Mouse (Mus musculus): ENCODE measurements at regions not wholly inside any gene's neighbourhood (a gene's known extent, or its start where the extent isn't known, plus 50 kb on each side); places are given as distances from the start of the nearest gene placed in this dataset.
A peak's percentile ranks its signal among the peaks of the same experiment; 100 is the strongest.

GRCm38 (mm10) chr9:89532435-89532834 lies 90.5 kb downstream of the Minar1 start:
- intact Hi-C loops (cut with DNase I): no loop called here
- DNase-seq: no peak

GRCm38 (mm10) chr9:89524137-89524536 lies 98.8 kb downstream of the Minar1 start:
- intact Hi-C loops (cut with DNase I): no loop called here
- peak; percentile 54 for DNase-seq

- intact Hi-C loops (cut with DNase I): no loop called here
- DNase-seq: peak; percentile 36
These were observed 99.2 kb downstream of the Minar1 start for GRCm38 (mm10) chr9:89523705-89524104.

- DNase-seq: no peak
These were observed 114.4 kb downstream of the Minar1 start for GRCm38 (mm10) chr9:89508407-89509101.

GRCm38 (mm10) chr9:89502083-89502482 lies 120.8 kb downstream of the Minar1 start:
- no peak for DNase-seq
- intact Hi-C loops (cut with DNase I): no loop called here

More at GRCm38 (mm10) chr9:89508407-89509101, 114.4 kb downstream of the Minar1 start:
- intact Hi-C loops (cut with DNase I): no loop called here

- intact Hi-C loops (cut with DNase I): no loop called here
- DNase-seq: no peak
These were observed 125.6 kb downstream of the Minar1 start for GRCm38 (mm10) chr9:89497399-89497749.

- intact Hi-C loops (cut with DNase I): no loop called here
- DNase-seq: no peak
These were observed 126.1 kb downstream of the Minar1 start for GRCm38 (mm10) chr9:89496729-89497398.

GRCm38 (mm10) chr9:89487601-89488000 lies 135.3 kb downstream of the Minar1 start:
- DNase-seq: no peak
- intact Hi-C loops (cut with DNase I): no loop called here

- intact Hi-C loops (cut with DNase I): no loop called here
- DNase-seq: no peak
These were observed 143.5 kb downstream of the Minar1 start for GRCm38 (mm10) chr9:89479406-89479805.

GRCm38 (mm10) chr9:89461190-89461589 lies 161.7 kb downstream of the Minar1 start:
- intact Hi-C loops (cut with DNase I): no loop called here
- peak; percentile 60 for DNase-seq

GRCm38 (mm10) chr9:89456666-89457065 lies 166.3 kb downstream of the Minar1 start:
- no peak for DNase-seq
- intact Hi-C loops (cut with DNase I): no loop called here

- intact Hi-C loops (cut with DNase I): no loop called here
- peak; percentile 26 for DNase-seq
These were observed 173.3 kb downstream of the Minar1 start for GRCm38 (mm10) chr9:89449656-89450055.
